Mouse (Mus musculus): ENCODE data around the gene Jak1. TPM values are rescaled to one million over a fixed set of nuclear protein-coding genes. Genes with fewer than 3 reads are reported as not detected.
"Not testable (repeated sequence)": the region's sequence is repeated elsewhere in the genome, so short reads cannot be mapped to it uniquely, and the experiment has no call there.

Gene Jak1
- polyA plus RNA-seq, 1 experiment from 2014 or later: 61.8 TPM

GRCm38 (mm10) chr4:101268506-101268905 is 3.4 kb upstream of the Jak1 start:
- DNase-seq (ENCODE audit: low spot score); H3K9ac ChIP-seq (replicated peaks; ENCODE audit: low read length); H3K4me3 ChIP-seq (ENCODE audit: low read depth, low read length); H3K9me3 ChIP-seq (replicated peaks; ENCODE audit: control insufficient read depth, low read length); H3K36me3 ChIP-seq (replicated peaks; ENCODE audit: control insufficient read depth, insufficient read depth, low read depth, low read length); H3K4me1 ChIP-seq (ENCODE audit: control insufficient read depth, insufficient read depth, low read length); H3K4me2 ChIP-seq (ENCODE audit: low read depth, low read length); H3K27ac ChIP-seq (replicated peaks; ENCODE audit: low read depth, low read length); ATAC-seq (replicated peaks; ENCODE audit: insufficient number of reproducible peaks, low FRiP score, low TSS enrichment, low read depth); H3K27me3 ChIP-seq (ENCODE audit: control insufficient read depth, insufficient read depth, low read length): not testable (repeated sequence)
- WGBS: 77% methylated on average over 1 of the region's 1 CpGs

- H3K27ac ChIP-seq (replicated peaks; ENCODE audit: low read depth, low read length): no peak overlapping the region
- no peak overlapping the region for H3K9ac ChIP-seq (replicated peaks; ENCODE audit: low read length)
- no peak for ATAC-seq (replicated peaks; ENCODE audit: insufficient number of reproducible peaks, low FRiP score, low TSS enrichment, low read depth)
- 26% methylated on average over 6 of the region's 7 CpGs for WGBS
- DNase-seq (ENCODE audit: low spot score): no peak
- no peaks in the 10 kb centered on the region for H3K36me3 ChIP-seq (replicated peaks; ENCODE audit: control insufficient read depth, insufficient read depth, low read depth, low read length)
- no peaks in the 10 kb centered on the region for H3K4me1 ChIP-seq (ENCODE audit: control insufficient read depth, insufficient read depth, low read length)
- no peaks in the 10 kb centered on the region for H3K27me3 ChIP-seq (ENCODE audit: control insufficient read depth, insufficient read depth, low read length)
- H3K9me3 ChIP-seq (replicated peaks; ENCODE audit: control insufficient read depth, low read length): no peaks in the 10 kb centered on the region
- H3K4me2 ChIP-seq (ENCODE audit: low read depth, low read length): peak overlapping the region; percentile 86
- H3K4me3 ChIP-seq (ENCODE audit: low read depth, low read length): peak overlapping the region; percentile 93
These were observed 441 bp upstream of the Jak1 start for GRCm38 (mm10) chr4:101265523-101265922.

- Histone ChIP-seq H3K4me1 (ENCODE audit: control insufficient read depth, insufficient read depth, low read length) (no peaks in the 10 kb centered on the region), H3K27me3 (ENCODE audit: control insufficient read depth, insufficient read depth, low read length) (no peaks in the 10 kb centered on the region), H3K9me3 (replicated peaks; ENCODE audit: control insufficient read depth, low read length) (no peaks in the 10 kb centered on the region), H3K9ac (replicated peaks; ENCODE audit: low read length) (peak overlapping the region; percentile 88), H3K4me2 (ENCODE audit: low read depth, low read length) (peak overlapping the region; percentile 86), H3K27ac (replicated peaks; ENCODE audit: low read depth, low read length) (no peak overlapping the region; the same call in 1 of the 2 replicates), H3K4me3 (ENCODE audit: low read depth, low read length) (peak overlapping the region; percentile 93), H3K36me3 (replicated peaks; ENCODE audit: control insufficient read depth, insufficient read depth, low read depth, low read length) (no peaks in the 10 kb centered on the region)
- 6% methylated on average over 26 of the region's 26 CpGs for WGBS
- DNase-seq (ENCODE audit: low spot score): no peak
- ATAC-seq (replicated peaks; ENCODE audit: insufficient number of reproducible peaks, low FRiP score, low TSS enrichment, low read depth): peak; percentile 48
These were observed 928 bp downstream of the Jak1 start for GRCm38 (mm10) chr4:101263968-101264740.

- no peaks in the 10 kb centered on the region for H3K36me3 ChIP-seq (replicated peaks; ENCODE audit: control insufficient read depth, insufficient read depth, low read depth, low read length)
- no peak overlapping the region for H3K4me2 ChIP-seq (ENCODE audit: low read depth, low read length)
- no peak overlapping the region for H3K4me3 ChIP-seq (ENCODE audit: low read depth, low read length)
- no peak for ATAC-seq (replicated peaks; ENCODE audit: insufficient number of reproducible peaks, low FRiP score, low TSS enrichment, low read depth)
- H3K27me3 ChIP-seq (ENCODE audit: control insufficient read depth, insufficient read depth, low read length): no peaks in the 10 kb centered on the region
- H3K9me3 ChIP-seq (replicated peaks; ENCODE audit: control insufficient read depth, low read length): no peaks in the 10 kb centered on the region
- H3K9ac ChIP-seq (replicated peaks; ENCODE audit: low read length): no peak overlapping the region
- no peaks in the 10 kb centered on the region for H3K4me1 ChIP-seq (ENCODE audit: control insufficient read depth, insufficient read depth, low read length)
- no peak for DNase-seq (ENCODE audit: low spot score)
- WGBS: 88% methylated on average over 5 of the region's 5 CpGs
- H3K27ac ChIP-seq (replicated peaks; ENCODE audit: low read depth, low read length): no peak overlapping the region
These were observed 3.5 kb downstream of the Jak1 start for GRCm38 (mm10) chr4:101261596-101261995.

- 91% methylated on average over 8 of the region's 8 CpGs for WGBS
- no peak for DNase-seq (ENCODE audit: low spot score)
- Histone ChIP-seq H3K9ac (replicated peaks; ENCODE audit: low read length) (no peak overlapping the region), H3K4me2 (ENCODE audit: low read depth, low read length) (no peak overlapping the region), H3K4me1 (ENCODE audit: control insufficient read depth, insufficient read depth, low read length) (no peaks in the 10 kb centered on the region), H3K9me3 (replicated peaks; ENCODE audit: control insufficient read depth, low read length) (no peaks in the 10 kb centered on the region), H3K36me3 (replicated peaks; ENCODE audit: control insufficient read depth, insufficient read depth, low read depth, low read length) (no peaks in the 10 kb centered on the region), H3K4me3 (ENCODE audit: low read depth, low read length) (no peak overlapping the region), H3K27me3 (ENCODE audit: control insufficient read depth, insufficient read depth, low read length) (no peaks in the 10 kb centered on the region), H3K27ac (replicated peaks; ENCODE audit: low read depth, low read length) (no peak overlapping the region)
- ATAC-seq (replicated peaks; ENCODE audit: insufficient number of reproducible peaks, low FRiP score, low TSS enrichment, low read depth): no peak
These were observed 4.3 kb downstream of the Jak1 start for GRCm38 (mm10) chr4:101260744-101261291.

- 84% methylated on average over 3 of the region's 3 CpGs for WGBS
These were observed 8.4 kb downstream of the Jak1 start for GRCm38 (mm10) chr4:101256526-101257210.

DNA sequence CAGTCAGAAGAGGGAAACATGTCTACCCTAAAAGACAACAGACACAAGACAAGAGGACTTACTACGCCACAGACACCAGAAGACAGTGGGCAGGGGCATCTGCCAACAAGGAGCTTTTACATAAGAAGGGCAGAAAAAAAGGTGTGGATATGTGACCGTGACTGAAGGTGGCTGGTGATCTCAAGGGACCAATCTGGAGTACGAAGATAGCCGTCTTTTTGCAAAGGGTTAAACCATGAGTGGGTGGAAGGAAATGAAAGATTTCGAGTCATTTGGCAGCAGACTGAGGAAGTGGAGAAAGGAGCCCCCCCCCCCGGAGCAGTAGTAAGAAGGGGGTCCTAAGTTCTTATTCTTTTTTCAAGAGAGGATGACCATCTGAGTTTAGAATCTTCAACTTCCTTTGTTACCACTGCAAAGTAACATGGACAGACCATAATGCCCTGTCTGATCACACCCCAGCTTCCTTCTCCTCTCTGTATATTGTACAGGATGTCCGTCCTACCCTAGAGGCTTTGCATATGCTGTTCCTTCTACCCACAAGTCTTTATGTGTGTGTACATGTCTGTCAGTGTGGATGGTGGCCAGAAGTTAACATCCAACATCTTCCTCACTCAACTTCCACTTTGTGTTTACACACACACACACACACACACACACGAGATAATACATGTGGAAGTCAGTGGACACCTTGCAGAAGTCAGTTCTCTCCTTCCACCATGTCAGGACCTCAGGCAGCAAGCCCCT is 10.3 kb downstream of the Jak1 start:
- Histone ChIP-seq H3K4me1 (ENCODE audit: control insufficient read depth, insufficient read depth, low read length) (no peaks in the 10 kb centered on the region), H3K4me3 (ENCODE audit: low read depth, low read length) (no peak overlapping the region), H3K36me3 (replicated peaks; ENCODE audit: control insufficient read depth, insufficient read depth, low read depth, low read length) (no peaks in the 10 kb centered on the region), H3K27me3 (ENCODE audit: control insufficient read depth, insufficient read depth, low read length) (no peaks in the 10 kb centered on the region), H3K9ac (replicated peaks; ENCODE audit: low read length) (no peak overlapping the region), H3K4me2 (ENCODE audit: low read depth, low read length) (no peak overlapping the region), H3K9me3 (replicated peaks; ENCODE audit: control insufficient read depth, low read length) (no peaks in the 10 kb centered on the region), H3K27ac (replicated peaks; ENCODE audit: low read depth, low read length) (no peak overlapping the region)
- DNase-seq (ENCODE audit: low spot score): no peak
- 80% methylated on average over 8 of the region's 8 CpGs for WGBS
- no peak for ATAC-seq (replicated peaks; ENCODE audit: insufficient number of reproducible peaks, low FRiP score, low TSS enrichment, low read depth)

More at GRCm38 (mm10) chr4:101256526-101257210, 8.4 kb downstream of the Jak1 start:
- Histone ChIP-seq H3K27ac (replicated peaks; ENCODE audit: low read depth, low read length) (no peak overlapping the region), H3K27me3 (ENCODE audit: control insufficient read depth, insufficient read depth, low read length) (no peaks in the 10 kb centered on the region), H3K4me2 (ENCODE audit: low read depth, low read length) (no peak overlapping the region), H3K4me1 (ENCODE audit: control insufficient read depth, insufficient read depth, low read length) (no peaks in the 10 kb centered on the region), H3K4me3 (ENCODE audit: low read depth, low read length) (no peak overlapping the region), H3K9ac (replicated peaks; ENCODE audit: low read length) (no peak overlapping the region), H3K9me3 (replicated peaks; ENCODE audit: control insufficient read depth, low read length) (no peaks in the 10 kb centered on the region), H3K36me3 (replicated peaks; ENCODE audit: control insufficient read depth, insufficient read depth, low read depth, low read length) (no peaks in the 10 kb centered on the region)
- no peak for ATAC-seq (replicated peaks; ENCODE audit: insufficient number of reproducible peaks, low FRiP score, low TSS enrichment, low read depth)
- DNase-seq (ENCODE audit: low spot score): no peak

All from embryonic facial prominence, embryonic 11.5 days (tissue).